Mouse (Mus musculus): ENCODE measurements at regions not wholly inside any gene's neighbourhood (a gene's known extent, or its start where the extent isn't known, plus 50 kb on each side); places are given as distances from the start of the nearest gene placed in this dataset.

- no peak overlapping the region for H3K27ac ChIP-seq (ENCODE audit: low read depth)
- H3K4me2 ChIP-seq (ENCODE audit: low read depth, low read length) = no peak overlapping the region
- 9% methylated on average over 17 of the region's 17 CpGs for WGBS (ENCODE audit: insufficient replicate concordance)
- TF ChIP-seq EP300 (IDR thresholded peaks at IDR 0.05; ENCODE audit: low read depth) = no peak
- no peak for TF ChIP-seq CTCF (IDR thresholded peaks at IDR 0.05; ENCODE audit: low read depth)
- H3K27me3 ChIP-seq (ENCODE audit: insufficient read depth, low read length) = no peaks in the 10 kb centered on the region
- no peaks in the 10 kb centered on the region for H3K9me3 ChIP-seq (ENCODE audit: low read length)
- H3K4me3 ChIP-seq (ENCODE audit: low read depth, low read length) = no peak overlapping the region
- H3K9ac ChIP-seq (replicated peaks) = no peak overlapping the region
- H3K4me1 ChIP-seq (ENCODE audit: insufficient read depth) = no peaks in the 10 kb centered on the region
- H3K36me3 ChIP-seq (replicated peaks; ENCODE audit: insufficient read depth, low read length) = no peaks in the 10 kb centered on the region
- no peak for ATAC-seq
- no peak for DNase-seq
Observed at GRCm38 (mm10) chr5:119097576-119098193, 537.2 kb downstream of the Med13l start.

GRCm38 (mm10) chr5:119099817-119100216 is 539.3 kb downstream of the Med13l start:
- no peak overlapping the region for H3K4me2 ChIP-seq (ENCODE audit: low read depth, low read length)
- no peak for TF ChIP-seq CTCF (IDR thresholded peaks at IDR 0.05; ENCODE audit: low read depth)
- TF ChIP-seq EP300 (IDR thresholded peaks at IDR 0.05; ENCODE audit: low read depth) = no peak
- no peaks in the 10 kb centered on the region for H3K27me3 ChIP-seq (ENCODE audit: insufficient read depth, low read length)
- H3K27ac ChIP-seq (ENCODE audit: low read depth) = no peak overlapping the region
- DNase-seq (no peak), ATAC-seq (no peak)
- H3K4me1 ChIP-seq (ENCODE audit: insufficient read depth) = no peaks in the 10 kb centered on the region
- H3K9me3 ChIP-seq (ENCODE audit: low read length) = no peaks in the 10 kb centered on the region
- WGBS (ENCODE audit: insufficient replicate concordance) = 83% methylated on average over 6 of the region's 6 CpGs
- H3K9ac ChIP-seq (replicated peaks) = no peak overlapping the region
- no peaks in the 10 kb centered on the region for H3K36me3 ChIP-seq (replicated peaks; ENCODE audit: insufficient read depth, low read length)
- no peak overlapping the region for H3K4me3 ChIP-seq (ENCODE audit: low read depth, low read length)

GRCm38 (mm10) chr5:119103503-119103902 is 543.0 kb downstream of the Med13l start:
- DNase-seq = no peak

GRCm38 (mm10) chr5:119107898-119108297 is 547.4 kb downstream of the Med13l start:
- no peak overlapping the region for H3K4me3 ChIP-seq (ENCODE audit: low read depth, low read length)
- H3K4me2 ChIP-seq (ENCODE audit: low read depth, low read length) = no peak overlapping the region
- H3K4me1 ChIP-seq (ENCODE audit: insufficient read depth) = no peaks in the 10 kb centered on the region
- H3K9me3 ChIP-seq (ENCODE audit: low read length) = no peaks in the 10 kb centered on the region
- ATAC-seq (no peak), DNase-seq (no peak)
- H3K27ac ChIP-seq (ENCODE audit: low read depth) = no peak overlapping the region
- H3K27me3 ChIP-seq (ENCODE audit: insufficient read depth, low read length) = no peaks in the 10 kb centered on the region
- WGBS (ENCODE audit: insufficient replicate concordance) = 79% methylated on average over 4 of the region's 4 CpGs
- H3K36me3 ChIP-seq (replicated peaks; ENCODE audit: insufficient read depth, low read length) = no peaks in the 10 kb centered on the region
- TF ChIP-seq EP300 (IDR thresholded peaks at IDR 0.05; ENCODE audit: low read depth) = no peak
- no peak for TF ChIP-seq CTCF (IDR thresholded peaks at IDR 0.05; ENCODE audit: low read depth)
- no peak overlapping the region for H3K9ac ChIP-seq (replicated peaks)

More at GRCm38 (mm10) chr5:119103503-119103902, 543.0 kb downstream of the Med13l start:
- no peak for ATAC-seq
- Histone ChIP-seq H3K4me1 (ENCODE audit: insufficient read depth) (no peaks in the 10 kb centered on the region), H3K4me3 (ENCODE audit: low read depth, low read length) (no peak overlapping the region), H3K4me2 (ENCODE audit: low read depth, low read length) (no peak overlapping the region), H3K27me3 (ENCODE audit: insufficient read depth, low read length) (no peaks in the 10 kb centered on the region), H3K9ac (replicated peaks) (no peak overlapping the region), H3K27ac (ENCODE audit: low read depth) (no peak overlapping the region), H3K36me3 (replicated peaks; ENCODE audit: insufficient read depth, low read length) (no peaks in the 10 kb centered on the region), H3K9me3 (ENCODE audit: low read length) (no peaks in the 10 kb centered on the region)
- WGBS (ENCODE audit: insufficient replicate concordance) = 13% methylated on average over 1 of the region's 1 CpGs
- TF ChIP-seq CTCF (IDR thresholded peaks at IDR 0.05; ENCODE audit: low read depth) (peak; percentile 26; the same call in 1 of the 2 replicates), EP300 (IDR thresholded peaks at IDR 0.05; ENCODE audit: low read depth) (no peak)

GRCm38 (mm10) chr5:119109501-119109900 is 549.0 kb downstream of the Med13l start:
- TF ChIP-seq EP300 (IDR thresholded peaks at IDR 0.05; ENCODE audit: low read depth) (no peak), CTCF (IDR thresholded peaks at IDR 0.05; ENCODE audit: low read depth) (no peak)

GRCm38 (mm10) chr5:119114074-119114473 is 553.6 kb downstream of the Med13l start:
- Histone ChIP-seq H3K9me3 (ENCODE audit: low read length) (no peaks in the 10 kb centered on the region), H3K36me3 (replicated peaks; ENCODE audit: insufficient read depth, low read length) (no peaks in the 10 kb centered on the region), H3K27me3 (ENCODE audit: insufficient read depth, low read length) (no peaks in the 10 kb centered on the region), H3K4me2 (ENCODE audit: low read depth, low read length) (no peak overlapping the region), H3K9ac (replicated peaks) (no peak overlapping the region), H3K27ac (ENCODE audit: low read depth) (no peak overlapping the region), H3K4me3 (ENCODE audit: low read depth, low read length) (no peak overlapping the region), H3K4me1 (ENCODE audit: insufficient read depth) (no peaks in the 10 kb centered on the region)
- no peak for ATAC-seq
- TF ChIP-seq CTCF (IDR thresholded peaks at IDR 0.05; ENCODE audit: low read depth) (no peak), EP300 (IDR thresholded peaks at IDR 0.05; ENCODE audit: low read depth) (no peak)
- DNase-seq = no peak
- WGBS (ENCODE audit: insufficient replicate concordance) = 37% methylated on average over 7 of the region's 7 CpGs

More at GRCm38 (mm10) chr5:119109501-119109900, 549.0 kb downstream of the Med13l start:
- Histone ChIP-seq H3K4me3 (ENCODE audit: low read depth, low read length) (no peak overlapping the region), H3K9me3 (ENCODE audit: low read length) (no peaks in the 10 kb centered on the region), H3K36me3 (replicated peaks; ENCODE audit: insufficient read depth, low read length) (no peaks in the 10 kb centered on the region), H3K9ac (replicated peaks) (no peak overlapping the region), H3K4me2 (ENCODE audit: low read depth, low read length) (no peak overlapping the region), H3K27me3 (ENCODE audit: insufficient read depth, low read length) (no peaks in the 10 kb centered on the region), H3K27ac (ENCODE audit: low read depth) (no peak overlapping the region), H3K4me1 (ENCODE audit: insufficient read depth) (no peaks in the 10 kb centered on the region)
- ATAC-seq = no peak
- DNase-seq = no peak
- 60% methylated on average over 1 of the region's 1 CpGs for WGBS (ENCODE audit: insufficient replicate concordance)
